Mouse (Mus musculus) ES-E14 (cell line): ENCODE data around the gene Sfxn3.

Experiments used
- CHD2 ChIP-seq: IDR thresholded peaks from 2 replicates; pipeline ENCODE4 v1.6.1; 2014; ENCODE audit warnings: mild to moderate bottlenecking, low read depth, low read length, inconsistent platforms
- ZNF384 ChIP-seq: IDR thresholded peaks from 2 replicates; pipeline ENCODE4 v1.6.1; 2012; ENCODE audit warnings: low read depth, low read length, inconsistent platforms

GRCm38 (mm10) chr19:45013581-45014225 lies 33.6 kb upstream of the Sfxn3 start:
- TF ChIP-seq ZNF384, result no peak
- TF ChIP-seq CHD2, result no peak
